Mouse (Mus musculus): Measurements from ENCODE around the gene Ssu2. TPM values are rescaled to one million over a fixed set of nuclear protein-coding genes. Genes with fewer than 3 reads are reported as not detected.

Ssu2 gene
- polyA plus RNA-seq, 1 experiment from 2014 or later = 1.8 TPM

Other genes with a start within 250 kb of the Ssu2 start
- 104 and 128 TPM in 2 replicates for gene Lmcd1, start 114.3 kb downstream of the Ssu2 start, polyA plus RNA-seq (2015; fragmentation: Nextera tagmentation; extraction: Ambion mirVana)
- gene Cav3, start 71.5 kb upstream of the Ssu2 start, polyA plus RNA-seq (2015; fragmentation: Nextera tagmentation; extraction: Ambion mirVana) = 31.2 and 38.7 TPM in 2 replicates
- 0.73 and 0.85 TPM in 2 replicates for gene Oxtr, start 101.9 kb upstream of the Ssu2 start, polyA plus RNA-seq (2015; fragmentation: Nextera tagmentation; extraction: Ambion mirVana)

Data from embryonic facial prominence, embryonic 15.5 days (tissue).